Mouse (Mus musculus) lung, embryonic 16.5 days (tissue): Measurements from ENCODE around the gene Rps19. TPM values are rescaled to one million over a fixed set of nuclear protein-coding genes. Genes with fewer than 3 reads are reported as not detected.
A peak's percentile ranks its signal among the peaks of the same experiment; 100 is the strongest.
"Not testable (repeated sequence)": the region's sequence is repeated elsewhere in the genome, so short reads cannot be mapped to it uniquely, and the experiment has no call there.

Experiments
- ATAC-seq: fragments of 200-750 bp; cut with Nextera tagmentation; 2 replicates; pipeline ENCODE4 v1.8.0; 2017; ENCODE audit warnings: low read depth, mild to moderate bottlenecking, moderate library complexity
- H3K27ac ChIP-seq: fragments of 300-500 bp; sonication (generic); 2 replicates; pipeline ENCODE4 v1.5.1; 2014; ENCODE audit warnings: mild to moderate bottlenecking, control low read depth, low read length
- H3K27me3 ChIP-seq: fragments of 300-500 bp; sonication (generic); 2 replicates; pipeline ENCODE4 v1.6.1; 2014; ENCODE audit warnings: low read depth, low read length, mixed read lengths; ENCODE audit not compliant: control insufficient read depth, insufficient read depth
- H3K36me3 ChIP-seq: fragments of 300-500 bp; sonication (generic); 2 replicates; pipeline ENCODE4 v1.6.1; 2014; ENCODE audit warnings: low read length; ENCODE audit not compliant: control insufficient read depth, insufficient read depth
- H3K4me1 ChIP-seq: fragments of 300-500 bp; sonication (generic); replicated peaks from 2 replicates; pipeline ENCODE4 v1.6.1; 2014; ENCODE audit warnings: low read length, mixed read lengths; ENCODE audit not compliant: control insufficient read depth, insufficient read depth
- H3K4me2 ChIP-seq: fragments of 300-500 bp; sonication (generic); 2 replicates; pipeline ENCODE4 v1.6.1; 2014; ENCODE audit warnings: low read depth, low read length, control low read depth
- H3K4me3 ChIP-seq: fragments of 300-500 bp; sonication (generic); 2 replicates; pipeline ENCODE4 v1.5.1; 2014; ENCODE audit warnings: mild to moderate bottlenecking, low read length, control low read depth
- H3K9ac ChIP-seq: fragments of 300-500 bp; sonication (generic); 2 replicates; pipeline ENCODE4 v1.6.1; 2014; ENCODE audit warnings: low read length, control low read depth
- H3K9me3 ChIP-seq: fragments of 300-500 bp; sonication (generic); 2 replicates; pipeline ENCODE4 v1.6.1; 2016; ENCODE audit warnings: low read length; ENCODE audit not compliant: control insufficient read depth
- WGBS: fragments of 180-500 bp; shearing (Covaris S2); extraction: QIAGEN DNeasy Blood & Tissue Kit; methylation state at CpG from one replicate; pipeline ENCODE4 v1.1.7; 2014; 5-methylcytosine and 5-hydroxymethylcytosine counted together
- polyA plus RNA-seq: library from polyadenylated mRNA; unstranded; fragments of >200 nt; fragmentation: Nextera tagmentation; extraction: Ambion mirVana; gene quantifications from 2 replicates; pipeline ENCODE4 v1.2.1, GENCODE M21; 2015

The Rps19 gene
- polyA plus RNA-seq, 1 experiment from 2014 or later: 2,580 TPM

DNA sequence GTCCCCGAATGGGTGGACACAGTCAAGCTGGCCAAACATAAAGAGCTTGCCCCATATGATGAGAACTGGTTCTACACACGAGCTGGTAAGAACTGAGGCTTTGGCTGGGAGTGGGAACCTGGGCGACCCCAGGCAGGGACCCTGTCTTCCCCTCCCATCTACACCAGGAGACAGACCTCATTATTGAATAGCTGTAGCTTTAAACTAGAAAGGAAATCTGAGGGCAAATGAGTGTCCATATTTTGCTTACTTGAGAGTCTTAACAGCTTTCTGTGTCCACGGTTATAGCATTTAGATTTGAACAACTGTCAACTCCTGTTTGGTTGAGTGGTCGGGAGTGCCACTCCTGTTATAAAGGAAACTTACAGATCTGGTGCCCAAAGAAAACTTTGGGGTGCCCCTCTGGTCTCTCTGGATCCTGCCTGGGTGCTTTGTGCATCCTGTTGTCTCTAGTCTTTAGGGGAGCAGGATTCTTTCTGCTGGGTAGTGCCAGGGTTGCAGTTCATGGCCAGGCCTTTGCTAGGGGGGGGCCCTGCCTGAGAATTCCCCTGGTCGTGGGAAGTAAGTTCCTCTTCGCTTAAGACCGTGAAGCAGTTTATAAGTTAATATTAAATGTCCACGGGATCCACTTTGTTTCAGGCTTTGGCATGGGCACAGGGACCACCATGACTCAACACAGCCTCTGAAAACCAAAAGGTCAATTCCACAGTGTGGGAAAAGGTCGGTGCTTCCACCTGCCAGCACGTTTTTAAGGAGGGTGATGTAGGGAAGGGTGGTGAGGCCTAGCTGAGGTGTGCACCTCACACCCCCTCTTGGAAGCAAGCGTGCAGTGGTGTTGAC lies 1.5 kb downstream of the Rps19 start:
- Histone ChIP-seq H3K9ac (peak overlapping the region; percentile 97), H3K36me3 (peaks cover 29% of the 10 kb centered on the region), H3K4me3 (peak overlapping the region; percentile 74), H3K9me3 (no peaks in the 10 kb centered on the region), H3K4me1 (peaks cover 31% of the 10 kb centered on the region), H3K4me2 (peak overlapping the region; percentile 85), H3K27ac (peak overlapping the region; percentile 28; the same call in 1 of the 2 replicates), H3K27me3 (no peaks in the 10 kb centered on the region)
- ATAC-seq: no peak
- WGBS: 19% methylated on average over 12 of the region's 12 CpGs

DNA sequence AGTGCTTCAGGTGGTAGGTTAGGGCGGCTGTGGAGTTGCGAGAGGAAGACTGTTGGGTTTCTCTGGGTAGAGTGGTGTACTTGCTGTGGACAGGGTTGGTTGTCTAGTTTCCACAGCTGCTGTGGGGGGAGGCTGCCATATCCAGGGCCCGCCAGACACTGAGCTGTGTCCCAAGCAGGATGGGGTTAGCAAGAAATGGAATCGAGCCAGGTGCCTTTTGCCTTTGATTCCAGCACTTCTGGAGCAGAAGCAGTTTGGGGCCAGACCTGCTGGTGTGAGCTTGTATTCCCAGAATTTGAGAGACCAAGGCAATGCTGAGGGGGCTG lies 2.1 kb downstream of the Rps19 start:
- 31% methylated on average over 4 of the region's 4 CpGs for WGBS
- Histone ChIP-seq H3K9ac (peak overlapping the region; percentile 97), H3K9me3 (no peaks in the 10 kb centered on the region), H3K4me3 (peak overlapping the region; percentile 74), H3K27me3 (no peaks in the 10 kb centered on the region), H3K4me1 (peaks cover 31% of the 10 kb centered on the region), H3K36me3 (peaks cover 29% of the 10 kb centered on the region), H3K27ac (peak overlapping the region; percentile 28; the same call in 1 of the 2 replicates), H3K4me2 (peak overlapping the region; percentile 85)
- no peak for ATAC-seq

- Histone ChIP-seq H3K4me1 (peaks cover 31% of the 10 kb centered on the region), H3K4me3 (no peak overlapping the region), H3K36me3 (peaks cover 29% of the 10 kb centered on the region), H3K27ac (no peak overlapping the region), H3K9ac (peak overlapping the region; percentile 97), H3K4me2 (peak overlapping the region; percentile 85), H3K9me3 (no peaks in the 10 kb centered on the region), H3K27me3 (no peaks in the 10 kb centered on the region)
- no peak for ATAC-seq
- 65% methylated on average over 4 of the region's 4 CpGs for WGBS
Measured at GRCm38 (mm10) chr7:24887096-24887495, 2.9 kb downstream of the Rps19 start.

DNA sequence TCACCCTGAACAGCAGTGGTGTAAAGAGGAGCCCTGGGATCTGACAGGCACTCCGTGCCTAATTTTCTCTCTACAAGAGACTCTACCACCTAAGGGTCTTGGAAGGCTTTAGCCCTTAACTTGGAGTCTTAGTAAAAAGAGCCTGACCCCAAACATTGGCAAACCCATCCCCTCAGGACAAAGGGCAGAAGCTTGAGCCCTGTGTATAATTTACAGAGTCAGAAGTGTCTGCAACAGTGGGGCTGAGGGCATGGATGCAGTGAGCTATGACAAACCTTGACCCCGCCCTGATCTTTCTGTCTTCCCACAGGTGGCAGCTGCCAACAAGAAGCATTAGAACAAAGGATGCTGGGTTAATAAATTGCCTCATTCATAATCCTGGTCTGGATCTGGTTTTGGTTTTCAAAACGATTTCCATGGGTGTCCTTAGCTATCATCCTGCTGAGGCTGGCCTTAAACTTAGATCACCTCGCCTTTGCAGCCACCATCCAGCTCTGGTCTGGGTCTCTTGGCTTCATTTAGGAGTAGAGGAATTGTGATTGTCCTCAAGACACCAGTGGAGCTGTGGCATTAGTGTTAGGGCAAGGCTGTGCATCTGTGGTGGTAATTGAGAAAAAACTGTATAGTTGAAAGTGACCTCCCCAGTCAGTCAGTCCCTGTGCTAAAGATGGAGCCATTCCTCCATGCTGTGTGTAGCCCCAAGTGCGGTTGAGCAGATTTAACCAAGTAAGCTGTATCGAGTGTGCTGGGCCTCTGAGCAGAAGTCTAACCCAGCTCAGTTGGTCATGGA lies 5.5 kb downstream of the Rps19 start:
- H3K4me3 ChIP-seq: no peak overlapping the region
- 71% methylated on average over 6 of the region's 6 CpGs for WGBS
- peak overlapping the region; percentile 84 for H3K27ac ChIP-seq
- H3K36me3 ChIP-seq: peaks cover 29% of the 10 kb centered on the region
- H3K9me3 ChIP-seq: no peaks in the 10 kb centered on the region
- H3K9ac ChIP-seq: 0 out of 2 replicates have a peak overlapping the region, but pooled peaks have one; percentile 4
- H3K27me3 ChIP-seq: no peaks in the 10 kb centered on the region
- H3K4me1 ChIP-seq: peaks cover 31% of the 10 kb centered on the region
- no peak overlapping the region for H3K4me2 ChIP-seq
- no peak for ATAC-seq

- 28% methylated on average over 10 of the region's 10 CpGs for WGBS
- no peak overlapping the region for H3K4me3 ChIP-seq
- peaks cover 29% of the 10 kb centered on the region for H3K36me3 ChIP-seq
- H3K9ac ChIP-seq: no peak overlapping the region
- no peaks in the 10 kb centered on the region for H3K9me3 ChIP-seq
- no peak overlapping the region for H3K4me2 ChIP-seq
- H3K4me1 ChIP-seq: peaks cover 28% of the 10 kb centered on the region
- ATAC-seq: peak; percentile 90
- H3K27ac ChIP-seq: peak overlapping the region; percentile 84
- no peaks in the 10 kb centered on the region for H3K27me3 ChIP-seq
Measured at GRCm38 (mm10) chr7:24890281-24891216, 6.4 kb downstream of the Rps19 start.

DNA sequence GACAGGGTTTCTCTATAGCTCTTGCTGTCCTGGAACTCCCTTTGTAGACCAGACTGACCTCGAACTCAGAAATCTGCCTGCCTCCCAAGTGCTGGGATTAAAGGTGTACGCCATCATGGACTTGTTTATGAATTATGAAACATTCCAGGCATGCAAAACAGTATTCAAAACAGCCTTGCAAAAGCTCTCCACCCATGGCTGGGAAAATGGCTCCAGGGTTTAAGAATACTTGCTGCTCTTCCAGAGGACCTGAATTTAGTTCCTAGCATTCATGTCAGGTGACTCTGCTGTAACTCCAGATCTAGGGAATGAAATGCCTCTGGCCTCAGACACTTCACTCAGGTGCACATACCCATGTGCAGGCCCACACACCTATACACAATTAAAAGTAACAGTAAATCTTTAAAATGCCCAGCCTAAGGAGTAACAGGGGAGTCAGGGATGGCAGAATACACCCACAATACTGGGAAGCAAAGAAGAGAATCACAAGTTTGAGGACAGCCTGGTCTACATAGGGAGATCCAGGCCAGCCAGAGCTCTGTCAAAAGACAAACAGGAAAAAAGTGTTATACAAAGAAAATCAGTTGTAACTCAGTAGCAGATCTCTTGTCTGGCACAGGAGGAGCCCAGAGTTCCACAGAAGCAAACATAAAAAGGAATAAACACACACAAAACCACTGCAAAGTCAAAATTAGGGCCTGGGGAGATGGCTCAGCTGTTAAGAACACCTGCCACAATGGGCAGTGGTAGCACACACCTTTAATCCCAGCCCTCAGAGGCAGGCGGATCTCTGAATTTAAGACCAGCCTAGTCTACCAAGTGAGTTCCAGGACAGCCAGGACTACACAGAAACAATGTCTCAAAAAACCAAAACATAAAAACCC lies 7.3 kb downstream of the Rps19 start:
- 67% methylated on average over 3 of the region's 3 CpGs for WGBS
- H3K4me1 ChIP-seq: peaks cover 19% of the 10 kb centered on the region
- H3K4me2 ChIP-seq: no peak overlapping the region
- H3K9ac ChIP-seq: no peak overlapping the region
- H3K9me3 ChIP-seq: no peaks in the 10 kb centered on the region
- H3K36me3 ChIP-seq: peaks cover 26% of the 10 kb centered on the region
- peak overlapping the region; percentile 84; the same call in 1 of the 2 replicates for H3K27ac ChIP-seq
- no peak for ATAC-seq
- H3K4me3 ChIP-seq: no peak overlapping the region
- H3K27me3 ChIP-seq: no peaks in the 10 kb centered on the region

GRCm38 (mm10) chr7:24892125-24892583 lies 8.0 kb downstream of the Rps19 start:
- no peak for ATAC-seq
- H3K9ac ChIP-seq: no peak overlapping the region
- no peak overlapping the region for H3K4me3 ChIP-seq
- no peak overlapping the region for H3K4me2 ChIP-seq
- H3K27ac ChIP-seq: no peak overlapping the region
- WGBS: 41% methylated on average over 2 of the region's 2 CpGs
- no peaks in the 10 kb centered on the region for H3K9me3 ChIP-seq
- H3K27me3 ChIP-seq: no peaks in the 10 kb centered on the region
- H3K36me3 ChIP-seq: peaks cover 20% of the 10 kb centered on the region
- peaks cover 12% of the 10 kb centered on the region for H3K4me1 ChIP-seq

DNA sequence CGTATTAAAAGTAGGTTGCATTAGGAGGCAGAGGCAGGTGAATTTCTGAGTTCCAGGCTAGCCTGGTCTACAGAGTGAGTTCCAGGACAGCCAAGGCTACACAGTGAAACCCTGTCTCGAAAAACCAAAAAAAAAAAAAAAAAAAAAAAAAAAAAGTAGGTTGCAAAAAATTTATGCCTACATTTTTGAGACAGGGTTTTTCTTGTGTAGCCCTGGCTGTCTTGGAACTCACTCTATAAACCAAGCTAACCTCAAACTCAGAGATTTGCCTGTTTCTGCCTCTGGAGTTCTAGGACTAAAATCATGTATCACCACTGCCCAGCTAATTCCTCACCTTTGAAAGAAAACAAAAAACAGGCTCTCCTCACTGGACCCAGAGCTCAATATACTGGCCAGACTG lies 11.6 kb downstream of the Rps19 start:
- H3K4me1 ChIP-seq, H3K27ac ChIP-seq, H3K9me3 ChIP-seq, H3K27me3 ChIP-seq, H3K4me2 ChIP-seq, H3K4me3 ChIP-seq, H3K36me3 ChIP-seq, H3K9ac ChIP-seq, ATAC-seq: not testable (repeated sequence)
- 73% methylated on average over 2 of the region's 2 CpGs for WGBS
